Mouse (Mus musculus) stomach, embryonic 16.5 days (tissue): ENCODE results near the gene Gm20662. TPM values are rescaled to one million over a fixed set of nuclear protein-coding genes. Genes with fewer than 3 reads are reported as not detected.

Source experiments
- ATAC-seq: fragments of 200-750 bp; cut with Nextera tagmentation; 2 replicates; pipeline ENCODE4 v1.8.0; 2017; ENCODE audit warnings: moderate number of reproducible peaks, moderate TSS enrichment; ENCODE audit not compliant: insufficient read depth, low FRiP score
- H3K27ac ChIP-seq: fragments of 300-500 bp; sonication (generic); 2 replicates; pipeline ENCODE4 v1.5.1; 2014; ENCODE audit warnings: low read length
- H3K27me3 ChIP-seq: fragments of 300-500 bp; sonication (generic); 2 replicates; pipeline ENCODE4 v1.6.1; 2014; ENCODE audit warnings: low read length, control low read depth, mixed read lengths; ENCODE audit not compliant: control insufficient read depth, insufficient read depth
- H3K36me3 ChIP-seq: fragments of 300-500 bp; sonication (generic); 2 replicates; pipeline ENCODE4 v1.6.1; 2014; ENCODE audit warnings: low read length; ENCODE audit not compliant: control insufficient read depth, insufficient read depth
- H3K4me1 ChIP-seq: fragments of 300-500 bp; sonication (generic); 2 replicates; pipeline ENCODE4 v1.6.1; 2014; ENCODE audit warnings: low read length, control low read depth, mixed read lengths; ENCODE audit not compliant: control insufficient read depth, insufficient read depth
- H3K4me2 ChIP-seq: fragments of 300-500 bp; sonication (generic); 2 replicates; pipeline ENCODE4 v1.6.1; 2014; ENCODE audit warnings: low read depth, low read length, mixed read lengths
- H3K4me3 ChIP-seq: fragments of 300-500 bp; sonication (generic); replicated peaks from 2 replicates; pipeline ENCODE4 v1.5.1; 2014; ENCODE audit warnings: mild to moderate bottlenecking, low read length
- H3K9ac ChIP-seq: fragments of 300-500 bp; sonication (generic); 2 replicates; pipeline ENCODE4 v1.6.1; 2014; ENCODE audit warnings: low read length
- H3K9me3 ChIP-seq: fragments of 300-500 bp; sonication (generic); replicated peaks from 2 replicates; pipeline ENCODE4 v1.6.1; 2016; ENCODE audit warnings: low read length, control low read depth; ENCODE audit not compliant: control insufficient read depth
- WGBS: fragments of 180-500 bp; shearing (Covaris S2); extraction: QIAGEN DNeasy Blood & Tissue Kit; methylation state at CpG from one replicate; pipeline ENCODE4 v1.1.7; 2014; 5-methylcytosine and 5-hydroxymethylcytosine counted together
- polyA plus RNA-seq: library from polyadenylated mRNA; unstranded; fragments of >200 nt; fragmentation: Nextera tagmentation; extraction: Ambion mirVana; gene quantifications from 2 replicates; pipeline ENCODE4 v1.2.1, GENCODE M21; 2015

Gene Gm20662
- polyA plus RNA-seq, 1 experiment from 2014 or later = 0.67 TPM

GRCm38 (mm10) chr9:108049016-108049455 is 52.9 kb downstream of the Gm20662 start, which contains the start of gene Gmppb:
Gene Gmppb, plus strand, starts transcription at chr9:108049242.
- ATAC-seq = peak; percentile 93
- H3K4me1 ChIP-seq = peaks cover 31% of the 10 kb centered on the region
- peak within 1 kb of the TSS; percentile 86 for H3K27ac ChIP-seq
- H3K27me3 ChIP-seq = no peaks in the 10 kb centered on the region
- peak within 1 kb of the TSS; percentile 89 for H3K9ac ChIP-seq
- H3K4me3 ChIP-seq = peak within 1 kb of the TSS; percentile 91
- under 1% methylated on average over 36 of the region's 39 CpGs for WGBS
- no peaks in the 10 kb centered on the region for H3K9me3 ChIP-seq
- peaks cover 29% of the 10 kb centered on the region for H3K36me3 ChIP-seq
- peak within 1 kb of the TSS; percentile 88 for H3K4me2 ChIP-seq

- 41% methylated on average over 15 of the region's 15 CpGs for WGBS
These were observed 53.6 kb downstream of the Gm20662 start for GRCm38 (mm10) chr9:108049561-108050251.

GRCm38 (mm10) chr9:108051184-108051930 is 55.2 kb downstream of the Gm20662 start:
- peaks cover 31% of the 10 kb centered on the region for H3K4me1 ChIP-seq
- H3K9ac ChIP-seq = no peak overlapping the region
- no peak overlapping the region for H3K27ac ChIP-seq
- peaks cover 17% of the 10 kb centered on the region; the same call in 1 of the 2 replicates for H3K36me3 ChIP-seq
- WGBS = 93% methylated on average over 15 of the region's 15 CpGs
- H3K4me2 ChIP-seq = no peak overlapping the region
- H3K4me3 ChIP-seq = no peak overlapping the region
- H3K9me3 ChIP-seq = no peaks in the 10 kb centered on the region
- no peak for ATAC-seq
- no peaks in the 10 kb centered on the region for H3K27me3 ChIP-seq

More at GRCm38 (mm10) chr9:108049561-108050251, 53.6 kb downstream of the Gm20662 start:
- H3K36me3 ChIP-seq = peaks cover 27% of the 10 kb centered on the region
- no peaks in the 10 kb centered on the region for H3K27me3 ChIP-seq
- no peaks in the 10 kb centered on the region for H3K9me3 ChIP-seq
- peak overlapping the region; percentile 86 for H3K27ac ChIP-seq
- H3K4me2 ChIP-seq = peak overlapping the region; percentile 88
- ATAC-seq = peak; percentile 2; the same call in 1 of the 2 replicates
- H3K4me3 ChIP-seq = peak overlapping the region; percentile 91
- H3K9ac ChIP-seq = peak overlapping the region; percentile 89
- peaks cover 31% of the 10 kb centered on the region for H3K4me1 ChIP-seq

GRCm38 (mm10) chr9:108051931-108052220 is 55.7 kb downstream of the Gm20662 start:
- H3K9me3 ChIP-seq = no peaks in the 10 kb centered on the region
- WGBS = 75% methylated on average over 4 of the region's 4 CpGs
- peak overlapping the region; percentile 32; the same call in 1 of the 2 replicates for H3K9ac ChIP-seq
- H3K4me2 ChIP-seq = no peak overlapping the region
- ATAC-seq = no peak
- H3K36me3 ChIP-seq = peaks cover 17% of the 10 kb centered on the region; the same call in 1 of the 2 replicates
- no peaks in the 10 kb centered on the region for H3K27me3 ChIP-seq
- H3K4me3 ChIP-seq = no peak overlapping the region
- peaks cover 31% of the 10 kb centered on the region for H3K4me1 ChIP-seq
- no peak overlapping the region for H3K27ac ChIP-seq

- no peaks in the 10 kb centered on the region for H3K9me3 ChIP-seq
- peak overlapping the region; percentile 46 for H3K27ac ChIP-seq
- H3K36me3 ChIP-seq = 0 out of 2 replicates have a peak, but pooled peaks cover 15% of the 10 kb centered on the region
- 69% methylated on average over 7 of the region's 7 CpGs for WGBS
- no peak overlapping the region for H3K4me3 ChIP-seq
- H3K9ac ChIP-seq = peak overlapping the region; percentile 32; the same call in 1 of the 2 replicates
- no peaks in the 10 kb centered on the region for H3K27me3 ChIP-seq
- H3K4me2 ChIP-seq = no peak overlapping the region
- peaks cover 31% of the 10 kb centered on the region for H3K4me1 ChIP-seq
- ATAC-seq = no peak
These were observed 56.3 kb downstream of the Gm20662 start for GRCm38 (mm10) chr9:108052411-108052810.

GRCm38 (mm10) chr9:108052885-108053664 is 56.9 kb downstream of the Gm20662 start, which contains the start of gene Amigo3:
Gene Amigo3, plus strand, starts transcription at chr9:108053159.
- H3K4me2 ChIP-seq = peak within 1 kb of the TSS; percentile 53
- peak within 1 kb of the TSS; percentile 67 for H3K27ac ChIP-seq
- H3K4me1 ChIP-seq = peaks cover 26% of the 10 kb centered on the region
- H3K36me3 ChIP-seq = 0 out of 2 replicates have a peak, but pooled peaks cover 15% of the 10 kb centered on the region
- ATAC-seq = peak; percentile 69
- WGBS = 51% methylated on average over 20 of the region's 20 CpGs
- no peaks in the 10 kb centered on the region for H3K27me3 ChIP-seq
- H3K9me3 ChIP-seq = no peaks in the 10 kb centered on the region
- peak within 1 kb of the TSS; percentile 19; the same call in 1 of the 2 replicates for H3K4me3 ChIP-seq
- peak within 1 kb of the TSS; percentile 60 for H3K9ac ChIP-seq

- Histone ChIP-seq H3K27ac (peak overlapping the region; percentile 67), H3K4me3 (no peak overlapping the region), H3K4me1 (peaks cover 22% of the 10 kb centered on the region), H3K27me3 (no peaks in the 10 kb centered on the region), H3K9ac (peak overlapping the region; percentile 60; the same call in 1 of the 2 replicates), H3K9me3 (no peaks in the 10 kb centered on the region), H3K36me3 (peaks cover 16% of the 10 kb centered on the region; the same call in 1 of the 2 replicates), H3K4me2 (no peak overlapping the region)
- no peak for ATAC-seq
- 86% methylated on average over 15 of the region's 15 CpGs for WGBS
These were observed 57.6 kb downstream of the Gm20662 start for GRCm38 (mm10) chr9:108053665-108054225.

GRCm38 (mm10) chr9:108054331-108055040 is 58.3 kb downstream of the Gm20662 start:
- H3K27ac ChIP-seq = 0 out of 2 replicates have a peak overlapping the region, but pooled peaks have one; percentile 1
- H3K9ac ChIP-seq = no peak overlapping the region; the same call in 1 of the 2 replicates
- H3K36me3 ChIP-seq = peaks cover 21% of the 10 kb centered on the region
- H3K4me2 ChIP-seq = no peak overlapping the region
- no peaks in the 10 kb centered on the region for H3K27me3 ChIP-seq
- H3K9me3 ChIP-seq = no peaks in the 10 kb centered on the region
- WGBS = 88% methylated on average over 22 of the region's 22 CpGs
- peaks cover 21% of the 10 kb centered on the region for H3K4me1 ChIP-seq
- ATAC-seq = no peak
- no peak overlapping the region for H3K4me3 ChIP-seq
